Mouse (Mus musculus): ENCODE data around the gene Sdhb. TPM values are rescaled to one million over a fixed set of nuclear protein-coding genes. Genes with fewer than 3 reads are reported as not detected.
A peak's percentile ranks its signal among the peaks of the same experiment; 100 is the strongest.

The Sdhb gene
- total RNA-seq, 2 experiments from 2014 or later = 128 to 177 TPM

- no peak for ATAC-seq (replicated peaks; ENCODE audit: low FRiP score, low TSS enrichment, poor library complexity, severe bottlenecking)
Measured at GRCm38 (mm10) chr4:141005983-141006382, 45.0 kb downstream of the Sdhb start.

DNA sequence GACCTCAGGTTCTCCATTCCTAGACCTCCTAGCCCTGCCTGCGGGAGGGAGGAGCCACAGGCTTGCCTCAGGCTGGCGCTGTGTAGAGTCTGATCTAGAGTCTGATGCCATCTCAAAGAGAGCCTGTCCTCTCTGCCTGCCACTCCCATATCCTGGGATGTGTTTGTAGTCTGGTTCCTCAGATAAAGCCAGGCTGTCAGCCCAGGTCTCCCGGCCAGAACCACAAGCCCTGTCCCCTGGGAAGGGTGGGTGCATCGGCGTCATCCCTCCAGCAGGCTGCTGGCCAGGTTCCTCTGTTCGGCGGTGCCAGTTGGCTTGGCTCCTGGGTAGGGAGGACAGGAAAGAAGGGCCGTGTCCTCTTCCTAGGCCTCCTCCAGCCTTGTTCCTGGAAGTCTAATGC is 47.0 kb downstream of the Sdhb start:
- ATAC-seq (replicated peaks; ENCODE audit: low FRiP score, low TSS enrichment, poor library complexity, severe bottlenecking) = peak; percentile 95

DNA sequence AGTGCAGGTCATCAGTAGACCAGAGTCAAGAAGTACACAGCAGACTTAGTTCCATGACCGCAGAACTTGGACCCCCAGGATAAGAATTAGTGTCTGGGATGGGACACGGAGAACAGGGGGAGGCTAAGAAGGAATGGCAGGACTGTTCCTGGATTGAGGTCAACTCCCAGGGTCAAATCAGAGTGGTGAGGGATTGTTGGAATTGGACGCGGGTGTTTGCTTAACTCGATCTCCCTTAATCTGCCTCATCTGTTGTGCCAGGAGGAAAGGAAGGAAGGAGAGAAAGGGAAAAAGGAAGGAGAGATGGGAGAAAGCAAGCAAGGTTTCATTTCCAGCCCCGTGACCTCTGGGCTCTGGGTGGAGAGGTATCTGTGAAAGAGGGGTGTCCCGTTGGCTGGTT is 49.1 kb downstream of the Sdhb start, which contains the start of gene Mfap2:
Mfap2 (plus strand) TSS at position 301 of the 400 bp plus-strand sequence.
- ATAC-seq (replicated peaks; ENCODE audit: low FRiP score, low TSS enrichment, poor library complexity, severe bottlenecking) = no peak

GRCm38 (mm10) chr4:141010526-141010925 is 49.5 kb downstream of the Sdhb start:
- ATAC-seq (replicated peaks; ENCODE audit: low FRiP score, low TSS enrichment, poor library complexity, severe bottlenecking) = no peak

DNA sequence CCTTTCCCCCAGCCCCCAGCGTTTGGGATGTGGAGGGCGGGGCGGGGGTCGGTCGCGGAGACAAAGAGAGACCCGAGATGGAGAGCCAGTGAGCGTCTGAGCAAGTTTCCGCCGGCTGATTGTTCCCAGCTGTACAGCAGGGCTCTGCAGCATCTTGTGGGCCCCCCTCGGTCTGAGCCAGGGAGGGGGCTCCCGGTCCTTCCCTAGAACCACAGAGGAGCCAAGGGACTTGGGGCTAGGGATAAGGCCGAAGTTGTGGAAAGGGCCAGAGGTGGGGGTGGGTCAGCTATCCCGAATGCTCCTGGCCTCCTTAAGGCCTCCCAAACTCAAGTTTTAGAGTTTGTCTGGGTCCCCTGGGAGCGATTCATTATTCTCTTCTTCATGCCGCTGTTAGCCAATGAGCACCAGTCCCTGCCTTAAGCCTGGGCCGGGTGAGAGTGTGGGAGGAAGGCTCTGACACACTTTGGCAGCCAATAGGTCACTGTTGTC is 50.0 kb downstream of the Sdhb start:
- ATAC-seq (replicated peaks; ENCODE audit: low FRiP score, low TSS enrichment, poor library complexity, severe bottlenecking) = no peak

GRCm38 (mm10) chr4:141011556-141012328 is 50.7 kb downstream of the Sdhb start:
- no peak for ATAC-seq (replicated peaks; ENCODE audit: low FRiP score, low TSS enrichment, poor library complexity, severe bottlenecking)

DNA sequence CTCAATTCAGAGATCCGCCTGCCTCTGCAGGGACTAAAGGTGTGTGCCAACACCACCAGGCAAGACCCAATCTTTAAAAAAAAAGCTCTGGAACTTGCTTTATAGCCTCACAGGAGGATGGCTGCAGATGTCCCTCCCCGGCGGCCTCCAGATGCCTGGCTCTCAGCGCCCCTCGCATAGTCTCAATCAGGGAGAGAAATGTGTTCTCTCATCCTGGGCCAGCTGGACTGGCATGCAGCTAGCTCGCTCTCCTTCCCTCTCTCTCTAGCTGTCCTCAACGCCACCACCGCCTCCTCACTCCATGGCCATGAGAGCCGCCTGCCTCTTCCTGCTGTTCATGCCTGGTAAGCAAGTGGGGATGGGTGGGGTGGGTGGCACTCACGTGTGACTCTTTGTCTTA is 51.6 kb downstream of the Sdhb start:
- no peak for ATAC-seq (replicated peaks; ENCODE audit: low FRiP score, low TSS enrichment, poor library complexity, severe bottlenecking)

DNA sequence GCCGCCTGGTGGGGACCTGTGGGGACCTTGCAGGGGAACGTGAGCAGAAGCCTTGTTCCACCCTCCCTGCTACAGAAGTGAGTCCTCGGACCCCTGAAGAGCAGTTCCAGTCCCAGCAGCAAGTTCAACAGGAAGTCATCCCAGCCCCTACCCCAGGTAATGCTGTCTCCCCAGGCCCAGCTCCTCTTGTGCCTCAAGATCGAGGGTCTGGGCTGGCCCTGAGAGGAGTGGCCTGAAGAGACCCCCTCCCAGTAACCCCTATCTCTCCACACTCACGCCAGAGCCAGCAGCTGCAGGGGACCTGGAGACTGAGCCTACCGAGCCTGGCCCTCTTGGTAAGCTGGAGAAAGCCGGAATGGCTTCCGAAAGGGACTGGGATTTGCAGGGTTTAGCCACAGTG is 53.1 kb downstream of the Sdhb start:
- no peak for ATAC-seq (replicated peaks; ENCODE audit: low FRiP score, low TSS enrichment, poor library complexity, severe bottlenecking)

GRCm38 (mm10) chr4:141014856-141015255 is 53.9 kb downstream of the Sdhb start:
- no peak for ATAC-seq (replicated peaks; ENCODE audit: low FRiP score, low TSS enrichment, poor library complexity, severe bottlenecking)

- no peak for ATAC-seq (replicated peaks; ENCODE audit: low FRiP score, low TSS enrichment, poor library complexity, severe bottlenecking)
Measured at GRCm38 (mm10) chr4:141015356-141015755, 54.4 kb downstream of the Sdhb start.

DNA sequence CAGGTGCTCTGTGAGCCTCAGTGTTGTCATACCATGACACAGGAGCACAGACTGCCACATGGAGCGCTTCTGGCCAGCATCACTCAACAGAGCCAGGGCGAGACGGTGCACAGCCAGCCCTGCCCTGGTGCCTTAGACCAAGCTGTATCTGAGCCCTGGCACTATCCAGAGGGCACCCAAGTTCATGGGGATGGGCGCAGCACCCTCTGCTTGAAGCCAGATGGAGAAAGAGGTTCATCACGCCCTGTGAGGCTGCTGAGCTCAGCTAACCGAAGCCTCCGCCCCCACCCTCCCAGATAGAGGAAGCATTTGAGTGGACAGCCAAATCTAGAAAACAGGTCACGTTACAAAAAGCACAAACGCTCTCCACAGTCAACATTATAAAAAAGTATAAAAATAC is 55.3 kb downstream of the Sdhb start:
- no peak for ATAC-seq (replicated peaks; ENCODE audit: low FRiP score, low TSS enrichment, poor library complexity, severe bottlenecking)

DNA sequence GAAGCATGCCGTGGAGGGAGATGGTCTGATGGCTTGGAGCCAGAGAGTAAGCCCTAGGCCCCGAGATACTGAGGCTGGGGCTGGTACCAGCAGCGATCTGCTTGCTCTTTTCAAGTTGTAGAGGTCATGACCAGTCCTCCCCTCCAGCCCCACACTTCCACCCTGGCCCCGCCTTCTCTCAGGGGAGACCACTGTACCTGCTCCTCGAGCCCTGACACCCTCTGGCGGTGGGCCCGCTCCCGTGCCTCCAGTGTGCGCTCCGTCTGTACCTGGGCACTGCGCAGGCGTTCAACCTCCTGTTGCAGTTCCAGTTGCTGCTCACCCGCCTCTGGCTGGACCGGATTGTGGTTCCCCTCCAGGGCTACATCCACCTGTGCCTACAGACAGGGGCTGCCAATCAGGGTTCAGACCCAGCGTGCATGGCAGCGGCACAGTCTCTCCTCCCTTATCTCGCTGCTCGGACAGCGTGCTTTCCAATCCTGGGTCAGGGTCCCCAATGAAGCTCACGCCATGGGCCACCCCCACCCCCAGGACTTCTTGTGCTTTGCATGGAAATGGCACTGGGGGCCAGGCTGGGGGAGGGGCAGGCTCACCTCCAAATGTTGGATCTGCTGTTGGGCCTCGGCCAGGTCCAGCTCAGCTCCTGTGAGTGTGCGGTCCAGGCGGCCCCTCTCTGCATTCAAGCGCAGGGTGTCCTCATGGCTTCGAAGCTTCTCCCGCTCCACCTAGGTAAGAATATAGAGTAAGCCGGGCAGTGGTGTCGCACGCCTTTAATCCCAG is 56.8 kb downstream of the Sdhb start:
- ATAC-seq (replicated peaks; ENCODE audit: low FRiP score, low TSS enrichment, poor library complexity, severe bottlenecking) = no peak

- no peak for ATAC-seq (replicated peaks; ENCODE audit: low FRiP score, low TSS enrichment, poor library complexity, severe bottlenecking)
Measured at GRCm38 (mm10) chr4:141020220-141020619, 59.2 kb downstream of the Sdhb start.

- no peak for ATAC-seq (replicated peaks; ENCODE audit: low FRiP score, low TSS enrichment, poor library complexity, severe bottlenecking)
Measured at GRCm38 (mm10) chr4:141020811-141021613, 60.0 kb downstream of the Sdhb start.

DNA sequence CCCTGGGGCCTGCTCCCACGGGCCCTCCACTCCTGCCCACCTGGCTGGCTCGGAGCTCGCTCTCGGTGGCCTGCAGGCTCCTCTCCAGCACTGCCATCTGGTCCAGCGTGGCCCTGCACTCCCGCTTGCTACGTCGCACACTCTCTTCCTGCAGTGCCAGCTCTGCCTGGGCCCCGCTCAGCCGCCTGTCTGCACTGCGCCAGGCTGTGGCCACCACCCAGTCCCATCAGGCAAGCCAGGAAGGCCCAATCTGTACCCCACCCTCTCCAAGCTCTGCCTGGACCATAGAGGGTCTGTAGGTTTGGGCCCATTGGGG is 60.6 kb downstream of the Sdhb start:
- ATAC-seq (replicated peaks; ENCODE audit: low FRiP score, low TSS enrichment, poor library complexity, severe bottlenecking) = no peak

DNA sequence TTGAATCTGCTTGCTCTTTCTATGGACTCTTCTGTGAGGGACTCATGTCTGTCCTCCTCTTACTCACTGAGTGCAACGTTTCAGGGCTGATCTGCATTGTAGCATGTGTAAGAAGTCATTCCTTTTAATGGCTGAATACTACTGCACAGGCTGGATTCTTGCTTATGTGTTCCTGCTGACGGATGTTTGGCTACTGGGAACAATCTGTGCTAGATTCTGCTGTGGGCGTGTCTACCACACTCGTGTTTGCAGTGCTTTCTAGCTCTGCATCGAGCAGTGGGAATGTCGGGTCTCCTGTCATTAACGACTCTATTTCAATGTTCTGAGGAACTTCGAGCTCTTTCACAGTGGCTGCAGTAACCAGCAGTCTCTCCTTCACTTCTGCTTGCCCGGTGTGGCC is 63.0 kb downstream of the Sdhb start:
- no peak for ATAC-seq (replicated peaks; ENCODE audit: low FRiP score, low TSS enrichment, poor library complexity, severe bottlenecking)

DNA sequence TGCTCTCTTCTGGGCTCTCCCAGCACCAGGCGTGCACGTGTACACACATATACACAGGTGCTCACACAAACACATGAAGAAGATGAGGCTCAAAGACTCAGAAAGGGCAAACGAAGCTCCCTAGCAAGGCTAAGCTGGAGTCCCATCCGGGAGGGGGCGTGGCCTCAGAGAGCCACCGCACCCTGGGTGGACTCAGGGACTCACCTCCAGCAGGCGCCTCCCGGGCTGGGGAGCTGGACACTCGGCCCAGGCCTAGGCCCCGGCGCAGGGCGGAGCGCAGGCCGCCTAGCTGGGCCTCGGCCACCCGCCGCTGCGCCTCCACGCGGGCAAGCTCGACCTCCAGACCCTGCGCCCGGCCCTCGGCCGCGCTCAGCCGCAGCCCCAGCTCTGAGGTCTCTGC is 64.0 kb downstream of the Sdhb start:
- ATAC-seq (replicated peaks; ENCODE audit: low FRiP score, low TSS enrichment, poor library complexity, severe bottlenecking) = no peak

All from megakaryocyte-erythroid progenitor cell, adult 5-6 weeks (primary cell).